Mouse (Mus musculus): ENCODE measurements around the gene Map4k2. TPM values are rescaled to one million over a fixed set of nuclear protein-coding genes. Genes with fewer than 3 reads are reported as not detected.

The Map4k2 gene
- polyA plus RNA-seq, 1 experiment = 10.2 TPM

DNA sequence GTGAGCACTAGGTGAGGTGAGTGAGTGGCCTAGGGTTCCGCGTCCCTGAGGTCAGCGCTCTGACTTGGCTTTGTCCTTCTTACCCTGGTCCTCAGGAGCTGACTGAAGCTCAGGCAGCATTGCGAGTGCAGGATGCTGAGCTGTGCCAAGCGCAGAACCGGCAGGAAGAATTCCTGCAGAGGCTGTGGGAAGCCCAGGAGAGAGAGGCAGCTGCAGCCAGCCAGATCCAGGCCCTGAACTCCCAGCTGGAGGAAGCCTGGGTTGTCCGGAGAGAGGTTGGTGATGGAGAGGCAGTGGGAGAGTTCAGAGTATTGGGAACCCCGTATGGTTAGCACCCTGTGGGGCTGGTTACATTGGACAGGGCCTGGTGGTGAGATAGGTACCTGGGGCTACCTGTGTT lies 27.1 kb upstream of the Map4k2 start:
- H3K27me3 ChIP-seq (ENCODE audit: control insufficient read depth, insufficient read depth, insufficient read length) = no peaks in the 10 kb centered on the region
- H3K4me3 ChIP-seq (ENCODE audit: insufficient read depth, poor library complexity, severe bottlenecking) = no peak overlapping the region
- H3K36me3 ChIP-seq (ENCODE audit: control insufficient read depth, insufficient read depth) = no peaks in the 10 kb centered on the region
- no peaks in the 10 kb centered on the region for H3K79me2 ChIP-seq (ENCODE audit: control insufficient read depth, insufficient read depth)
- TF ChIP-seq CTCF (IDR thresholded peaks at IDR 0.05; ENCODE audit: control insufficient read depth, insufficient read depth, insufficient read length) (no peak), MYOD1 (IDR thresholded peaks at IDR 0.05; ENCODE audit: control insufficient read depth, insufficient read length, low read depth) (no peak), MYOG (IDR thresholded peaks at IDR 0.05; ENCODE audit: control insufficient read depth, extremely low read depth, insufficient read length) (no peak), CEBPB (IDR thresholded peaks at IDR 0.05; ENCODE audit: low read depth) (no peak), USF1 (IDR thresholded peaks at IDR 0.05; ENCODE audit: low read depth) (no peak), MAX (IDR thresholded peaks at IDR 0.05) (no peak), FOSL1 (IDR thresholded peaks at IDR 0.05; ENCODE audit: insufficient read depth, low read length, poor library complexity, severe bottlenecking) (no peak)
- no peak overlapping the region for H3ac ChIP-seq (ENCODE audit: control insufficient read depth, insufficient read length, low read depth)
- no peaks in the 10 kb centered on the region for H3K79me3 ChIP-seq (ENCODE audit: low read depth)

DNA sequence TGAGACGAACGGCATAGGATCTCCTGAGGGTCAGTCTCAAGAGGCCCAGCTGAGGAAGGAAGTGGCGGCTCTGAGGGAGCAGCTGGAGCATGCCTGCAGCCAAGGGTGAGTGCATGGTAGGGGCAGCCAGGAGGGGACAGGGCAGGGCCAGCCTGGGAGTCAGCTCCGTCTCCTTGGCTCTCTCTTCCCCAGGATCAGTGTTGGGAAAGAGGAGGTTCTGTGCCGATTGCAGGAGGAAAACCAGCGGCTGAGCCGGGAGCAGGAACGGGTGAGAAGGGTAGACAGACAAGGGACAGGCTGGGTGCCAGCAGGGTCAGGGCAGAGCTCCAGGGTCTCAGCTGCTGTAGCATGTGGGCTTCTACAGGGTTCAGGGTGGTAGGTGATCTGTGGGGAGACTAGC lies 26.4 kb upstream of the Map4k2 start:
- Histone ChIP-seq H3K36me3 (ENCODE audit: control insufficient read depth, insufficient read depth) (no peaks in the 10 kb centered on the region), H3K4me3 (ENCODE audit: insufficient read depth, poor library complexity, severe bottlenecking) (no peak overlapping the region), H3K79me3 (ENCODE audit: low read depth) (no peaks in the 10 kb centered on the region), H3K27me3 (ENCODE audit: control insufficient read depth, insufficient read depth, insufficient read length) (no peaks in the 10 kb centered on the region), H3ac (ENCODE audit: control insufficient read depth, insufficient read length, low read depth) (no peak overlapping the region), H3K79me2 (ENCODE audit: control insufficient read depth, insufficient read depth) (no peaks in the 10 kb centered on the region)
- TF ChIP-seq CEBPB (IDR thresholded peaks at IDR 0.05; ENCODE audit: low read depth) (no peak), FOSL1 (IDR thresholded peaks at IDR 0.05; ENCODE audit: insufficient read depth, low read length, poor library complexity, severe bottlenecking) (no peak), MYOD1 (IDR thresholded peaks at IDR 0.05; ENCODE audit: control insufficient read depth, insufficient read length, low read depth) (no peak), CTCF (IDR thresholded peaks at IDR 0.05; ENCODE audit: control insufficient read depth, insufficient read depth, insufficient read length) (no peak), USF1 (IDR thresholded peaks at IDR 0.05; ENCODE audit: low read depth) (no peak), MYOG (IDR thresholded peaks at IDR 0.05; ENCODE audit: control insufficient read depth, extremely low read depth, insufficient read length) (no peak), MAX (IDR thresholded peaks at IDR 0.05) (no peak)

DNA sequence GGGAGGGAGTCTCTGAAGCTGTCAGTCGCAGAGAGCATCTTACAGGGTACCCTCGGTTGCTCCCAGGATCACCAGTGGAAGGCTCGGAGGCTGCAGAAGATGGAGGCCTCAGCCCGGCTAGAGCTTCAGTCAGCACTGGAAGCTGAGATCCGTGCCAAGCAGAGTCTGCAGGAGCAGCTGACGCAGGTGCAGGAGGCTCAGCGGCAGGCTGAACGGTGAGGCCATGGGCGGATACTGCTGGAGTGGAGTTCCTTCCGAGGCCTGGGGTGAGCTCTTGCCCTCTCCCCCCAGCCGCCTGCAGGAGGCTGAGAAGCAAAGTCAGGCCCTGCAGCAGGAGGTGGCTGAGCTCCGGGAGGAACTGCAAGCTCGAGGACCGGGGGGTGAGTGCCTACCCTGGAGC lies 25.4 kb upstream of the Map4k2 start:
- Histone ChIP-seq H3K79me2 (ENCODE audit: control insufficient read depth, insufficient read depth) (no peaks in the 10 kb centered on the region), H3K27me3 (ENCODE audit: control insufficient read depth, insufficient read depth, insufficient read length) (no peaks in the 10 kb centered on the region), H3K79me3 (ENCODE audit: low read depth) (no peaks in the 10 kb centered on the region), H3ac (ENCODE audit: control insufficient read depth, insufficient read length, low read depth) (no peak overlapping the region), H3K36me3 (ENCODE audit: control insufficient read depth, insufficient read depth) (no peaks in the 10 kb centered on the region), H3K4me3 (ENCODE audit: insufficient read depth, poor library complexity, severe bottlenecking) (no peak overlapping the region)
- TF ChIP-seq FOSL1 (IDR thresholded peaks at IDR 0.05; ENCODE audit: insufficient read depth, low read length, poor library complexity, severe bottlenecking) = no peak
- TF ChIP-seq CEBPB (IDR thresholded peaks at IDR 0.05; ENCODE audit: low read depth) = no peak
- TF ChIP-seq CTCF (IDR thresholded peaks at IDR 0.05; ENCODE audit: control insufficient read depth, insufficient read depth, insufficient read length) = no peak
- TF ChIP-seq MYOG (IDR thresholded peaks at IDR 0.05; ENCODE audit: control insufficient read depth, extremely low read depth, insufficient read length) = no peak
- no peak for TF ChIP-seq MYOD1 (IDR thresholded peaks at IDR 0.05; ENCODE audit: control insufficient read depth, insufficient read length, low read depth)
- TF ChIP-seq USF1 (IDR thresholded peaks at IDR 0.05; ENCODE audit: low read depth) = no peak
- TF ChIP-seq MAX (IDR thresholded peaks at IDR 0.05) = no peak

- TF ChIP-seq MYOD1 (IDR thresholded peaks at IDR 0.05; ENCODE audit: control insufficient read depth, insufficient read length, low read depth) (no peak), MAX (IDR thresholded peaks at IDR 0.05) (no peak), CEBPB (IDR thresholded peaks at IDR 0.05; ENCODE audit: low read depth) (no peak), FOSL1 (IDR thresholded peaks at IDR 0.05; ENCODE audit: insufficient read depth, low read length, poor library complexity, severe bottlenecking) (no peak), CTCF (IDR thresholded peaks at IDR 0.05; ENCODE audit: control insufficient read depth, insufficient read depth, insufficient read length) (no peak), USF1 (IDR thresholded peaks at IDR 0.05; ENCODE audit: low read depth) (no peak), MYOG (IDR thresholded peaks at IDR 0.05; ENCODE audit: control insufficient read depth, extremely low read depth, insufficient read length) (no peak)
- H3K36me3 ChIP-seq (ENCODE audit: control insufficient read depth, insufficient read depth) = no peaks in the 10 kb centered on the region
- H3K79me2 ChIP-seq (ENCODE audit: control insufficient read depth, insufficient read depth) = no peaks in the 10 kb centered on the region
Observed at GRCm38 (mm10) chr19:6318145-6318544, 22.8 kb upstream of the Map4k2 start.

GRCm38 (mm10) chr19:6321358-6321757 lies 19.6 kb upstream of the Map4k2 start:
- Histone ChIP-seq H3K79me2 (ENCODE audit: control insufficient read depth, insufficient read depth) (no peaks in the 10 kb centered on the region), H3K79me3 (ENCODE audit: low read depth) (no peaks in the 10 kb centered on the region), H3K36me3 (ENCODE audit: control insufficient read depth, insufficient read depth) (no peaks in the 10 kb centered on the region), H3ac (ENCODE audit: control insufficient read depth, insufficient read length, low read depth) (no peak overlapping the region), H3K27me3 (ENCODE audit: control insufficient read depth, insufficient read depth, insufficient read length) (no peaks in the 10 kb centered on the region), H3K4me3 (ENCODE audit: insufficient read depth, poor library complexity, severe bottlenecking) (no peak overlapping the region)
- TF ChIP-seq MYOG (IDR thresholded peaks at IDR 0.05; ENCODE audit: control insufficient read depth, extremely low read depth, insufficient read length) (no peak), MAX (IDR thresholded peaks at IDR 0.05) (no peak), CTCF (IDR thresholded peaks at IDR 0.05; ENCODE audit: control insufficient read depth, insufficient read depth, insufficient read length) (no peak), CEBPB (IDR thresholded peaks at IDR 0.05; ENCODE audit: low read depth) (no peak), FOSL1 (IDR thresholded peaks at IDR 0.05; ENCODE audit: insufficient read depth, low read length, poor library complexity, severe bottlenecking) (no peak), MYOD1 (IDR thresholded peaks at IDR 0.05; ENCODE audit: control insufficient read depth, insufficient read length, low read depth) (no peak)

More at GRCm38 (mm10) chr19:6318145-6318544, 22.8 kb upstream of the Map4k2 start:
- H3K27me3 ChIP-seq (ENCODE audit: control insufficient read depth, insufficient read depth, insufficient read length) = no peaks in the 10 kb centered on the region
- H3K79me3 ChIP-seq (ENCODE audit: low read depth) = no peaks in the 10 kb centered on the region
- no peak overlapping the region for H3K4me3 ChIP-seq (ENCODE audit: insufficient read depth, poor library complexity, severe bottlenecking)
- H3ac ChIP-seq (ENCODE audit: control insufficient read depth, insufficient read length, low read depth) = no peak overlapping the region

All from C2C12 (cell line).